Mouse (Mus musculus): ENCODE data around the gene Plau. TPM values are rescaled to one million over a fixed set of nuclear protein-coding genes. Genes with fewer than 3 reads are reported as not detected.

Gene Plau
- polyA plus RNA-seq, 1 experiment = 6.1 TPM

- Histone ChIP-seq H3K4me1 (ENCODE audit: control insufficient read depth, insufficient read depth, low read length) (peaks cover 7% of the 10 kb centered on the region; the same call in 1 of the 2 replicates), H3K4me3 (replicated peaks; ENCODE audit: extremely low read depth, low read depth, low read length) (no peak overlapping the region)
- 45% methylated on average over 1 of the region's 1 CpGs for WGBS
- TF ChIP-seq CTCF (IDR thresholded peaks at IDR 0.05; ENCODE audit: insufficient read depth, low read length) (no peak), POLR2A (IDR thresholded peaks at IDR 0.05; ENCODE audit: borderline replicate concordance, extremely low read depth, low read depth, low read length) (no peak)
- DNase-seq = no peak
These were observed 35.0 kb downstream of the Plau start for GRCm38 (mm10) chr14:20871495-20871894.

- DNase-seq = peak; percentile 85
- Histone ChIP-seq H3K4me1 (ENCODE audit: control insufficient read depth, insufficient read depth, low read length) (peaks cover 7% of the 10 kb centered on the region; the same call in 1 of the 2 replicates), H3K4me3 (replicated peaks; ENCODE audit: extremely low read depth, low read depth, low read length) (no peak overlapping the region)
- under 1% methylated on average over 8 of the region's 8 CpGs for WGBS
- no peak for TF ChIP-seq POLR2A (IDR thresholded peaks at IDR 0.05; ENCODE audit: borderline replicate concordance, extremely low read depth, low read depth, low read length)
- peak; percentile 98 for TF ChIP-seq CTCF (IDR thresholded peaks at IDR 0.05; ENCODE audit: insufficient read depth, low read length)
These were observed 36.8 kb downstream of the Plau start for GRCm38 (mm10) chr14:20873307-20873706.

GRCm38 (mm10) chr14:20873931-20874330, 37.5 kb downstream of the Plau start:
- TF ChIP-seq POLR2A (IDR thresholded peaks at IDR 0.05; ENCODE audit: borderline replicate concordance, extremely low read depth, low read depth, low read length) (no peak), CTCF (IDR thresholded peaks at IDR 0.05; ENCODE audit: insufficient read depth, low read length) (no peak)
- 18% methylated on average over 6 of the region's 6 CpGs for WGBS
- peaks cover 7% of the 10 kb centered on the region; the same call in 1 of the 2 replicates for H3K4me1 ChIP-seq (ENCODE audit: control insufficient read depth, insufficient read depth, low read length)
- DNase-seq = no peak
- no peak overlapping the region for H3K4me3 ChIP-seq (replicated peaks; ENCODE audit: extremely low read depth, low read depth, low read length)

- H3K4me3 ChIP-seq (replicated peaks; ENCODE audit: extremely low read depth, low read depth, low read length) = no peak overlapping the region
- 62% methylated on average over 5 of the region's 5 CpGs for WGBS
- TF ChIP-seq CTCF (IDR thresholded peaks at IDR 0.05; ENCODE audit: insufficient read depth, low read length) = no peak
- TF ChIP-seq POLR2A (IDR thresholded peaks at IDR 0.05; ENCODE audit: borderline replicate concordance, extremely low read depth, low read depth, low read length) = no peak
- peaks cover 16% of the 10 kb centered on the region for H3K4me1 ChIP-seq (ENCODE audit: control insufficient read depth, insufficient read depth, low read length)
- no peak for DNase-seq
These were observed 48.2 kb downstream of the Plau start for GRCm38 (mm10) chr14:20884691-20885090.

GRCm38 (mm10) chr14:20885091-20885888, 48.8 kb downstream of the Plau start:
- Histone ChIP-seq H3K4me1 (ENCODE audit: control insufficient read depth, insufficient read depth, low read length) (peaks cover 16% of the 10 kb centered on the region), H3K4me3 (replicated peaks; ENCODE audit: extremely low read depth, low read depth, low read length) (peak overlapping the region; percentile 39)
- WGBS = 15% methylated on average over 10 of the region's 10 CpGs
- 0 out of 2 replicates have a peak, but pooled peaks have one; percentile 6 for TF ChIP-seq POLR2A (IDR thresholded peaks at IDR 0.05; ENCODE audit: borderline replicate concordance, extremely low read depth, low read depth, low read length)
- no peak for TF ChIP-seq CTCF (IDR thresholded peaks at IDR 0.05; ENCODE audit: insufficient read depth, low read length)
- DNase-seq = no peak

- no peak overlapping the region for H3K4me3 ChIP-seq (replicated peaks; ENCODE audit: extremely low read depth, low read depth, low read length)
- no peak for DNase-seq
- 46% methylated on average over 4 of the region's 4 CpGs for WGBS
- TF ChIP-seq POLR2A (IDR thresholded peaks at IDR 0.05; ENCODE audit: borderline replicate concordance, extremely low read depth, low read depth, low read length) (no peak), CTCF (IDR thresholded peaks at IDR 0.05; ENCODE audit: insufficient read depth, low read length) (peak; percentile 25; the same call in 1 of the 2 replicates)
- peaks cover 16% of the 10 kb centered on the region for H3K4me1 ChIP-seq (ENCODE audit: control insufficient read depth, insufficient read depth, low read length)
These were observed 49.8 kb downstream of the Plau start for GRCm38 (mm10) chr14:20886266-20886665.

- peaks cover 16% of the 10 kb centered on the region for H3K4me1 ChIP-seq (ENCODE audit: control insufficient read depth, insufficient read depth, low read length)
- DNase-seq = no peak
- H3K4me3 ChIP-seq (replicated peaks; ENCODE audit: extremely low read depth, low read depth, low read length) = no peak overlapping the region
- WGBS = 82% methylated on average over 7 of the region's 7 CpGs
- TF ChIP-seq CTCF (IDR thresholded peaks at IDR 0.05; ENCODE audit: insufficient read depth, low read length) (no peak), POLR2A (IDR thresholded peaks at IDR 0.05; ENCODE audit: borderline replicate concordance, extremely low read depth, low read depth, low read length) (no peak)
These were observed 51.2 kb downstream of the Plau start for GRCm38 (mm10) chr14:20887541-20888085.

GRCm38 (mm10) chr14:20891941-20892402, 55.5 kb downstream of the Plau start:
- TF ChIP-seq POLR2A (IDR thresholded peaks at IDR 0.05; ENCODE audit: borderline replicate concordance, extremely low read depth, low read depth, low read length) (no peak), CTCF (IDR thresholded peaks at IDR 0.05; ENCODE audit: insufficient read depth, low read length) (no peak)
- peaks cover 2% of the 10 kb centered on the region; the same call in 1 of the 2 replicates for H3K4me1 ChIP-seq (ENCODE audit: control insufficient read depth, insufficient read depth, low read length)
- no peak overlapping the region for H3K4me3 ChIP-seq (replicated peaks; ENCODE audit: extremely low read depth, low read depth, low read length)
- 18% methylated on average over 9 of the region's 9 CpGs for WGBS
- DNase-seq = no peak

Other genes starting within 250 kb of the Plau start
- gene Usp54, start 195.6 kb upstream of the Plau start, polyA plus RNA-seq (2012; rRNA removed) = 14.9 and 17.6 TPM in 2 replicates
- 19.8 TPM in 1 of 2 replicates, not detected in the other for gene Myoz1, start 180.1 kb upstream of the Plau start, polyA plus RNA-seq (2012; rRNA removed)
- 1.5 and 4.3 TPM in 2 replicates for gene Synpo2l, start 168.3 kb upstream of the Plau start, polyA plus RNA-seq (2012; rRNA removed)
- 175 TPM in 2 replicates for gene Sec24c, start 162.4 kb upstream of the Plau start, polyA plus RNA-seq (2012; rRNA removed)
- gene Fut11, start 141.7 kb upstream of the Plau start, polyA plus RNA-seq (2012; rRNA removed) = 24.8 and 34.9 TPM in 2 replicates
- gene Chchd1, start 133.7 kb upstream of the Plau start, polyA plus RNA-seq (2012; rRNA removed) = 19.7 and 23.2 TPM in 2 replicates
- gene Zswim8, start 129.1 kb upstream of the Plau start, polyA plus RNA-seq (2012; rRNA removed) = 221 and 236 TPM in 2 replicates
- 36.9 and 44.0 TPM in 2 replicates for gene Ndst2, start 102.1 kb upstream of the Plau start, polyA plus RNA-seq (2012; rRNA removed)
- 30.1 and 30.9 TPM in 2 replicates for gene Camk2g, start 42.6 kb upstream of the Plau start, polyA plus RNA-seq (2012; rRNA removed)
- gene Vcl, start 92.7 kb downstream of the Plau start, polyA plus RNA-seq (2012; rRNA removed) = 96.8 and 144 TPM in 2 replicates
- gene Ap3m1, start 215.8 kb downstream of the Plau start, polyA plus RNA-seq (2012; rRNA removed) = 16.2 and 30.1 TPM in 2 replicates
- 34.8 and 54.0 TPM in 2 replicates for gene Adk, start 215.9 kb downstream of the Plau start, polyA plus RNA-seq (2012; rRNA removed)

Measured in lung, adult 2 months (tissue).